Mouse (Mus musculus): ENCODE results near the gene Errfi1.
"Not testable (repeated sequence)": the region's sequence is repeated elsewhere in the genome, so short reads cannot be mapped to it uniquely, and the experiment has no call there.

Errfi1 gene

DNA sequence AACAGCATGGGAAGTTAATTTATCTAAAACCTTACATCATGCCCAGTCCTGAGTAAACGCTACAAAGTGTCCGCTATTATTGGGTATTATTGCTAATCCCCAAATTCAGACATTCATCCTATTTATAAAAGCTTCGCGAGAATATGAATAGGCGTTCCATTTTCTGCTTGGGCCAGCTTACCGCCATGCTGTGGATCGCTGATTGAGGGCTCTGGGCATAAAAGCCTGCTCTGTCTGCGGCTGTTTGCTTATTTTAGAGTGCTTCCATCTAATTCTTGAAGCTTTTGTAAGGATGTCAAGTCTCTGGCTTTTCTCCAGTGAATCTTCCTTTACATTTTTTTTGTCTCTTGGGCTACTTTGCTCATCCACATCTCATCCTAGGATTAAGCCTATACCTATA lies 7.4 kb upstream of the Errfi1 start:
- no peak for DNase-seq (ENCODE audit: extremely low read depth, low read depth, low spot score)

DNA sequence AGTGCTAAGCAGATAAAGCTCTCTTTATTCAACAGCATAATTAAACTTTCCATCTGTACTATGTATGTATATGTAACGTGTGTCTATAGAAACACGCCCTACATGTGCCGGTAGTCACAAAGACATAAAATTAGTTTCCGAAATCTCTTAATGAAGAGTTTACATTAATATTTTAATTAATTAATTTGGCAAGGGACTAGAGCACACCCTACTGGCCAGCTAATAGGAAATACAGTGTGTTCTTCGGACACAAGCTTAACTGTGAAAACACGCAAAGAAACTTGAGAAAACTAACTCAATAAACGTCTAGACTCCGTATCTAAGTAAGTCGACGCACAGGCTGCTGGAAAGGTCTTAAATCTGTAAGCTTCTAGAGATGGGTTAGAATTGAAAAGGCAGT lies 3.8 kb upstream of the Errfi1 start:
- no peak for DNase-seq (ENCODE audit: extremely low read depth, low read depth, low spot score)

DNA sequence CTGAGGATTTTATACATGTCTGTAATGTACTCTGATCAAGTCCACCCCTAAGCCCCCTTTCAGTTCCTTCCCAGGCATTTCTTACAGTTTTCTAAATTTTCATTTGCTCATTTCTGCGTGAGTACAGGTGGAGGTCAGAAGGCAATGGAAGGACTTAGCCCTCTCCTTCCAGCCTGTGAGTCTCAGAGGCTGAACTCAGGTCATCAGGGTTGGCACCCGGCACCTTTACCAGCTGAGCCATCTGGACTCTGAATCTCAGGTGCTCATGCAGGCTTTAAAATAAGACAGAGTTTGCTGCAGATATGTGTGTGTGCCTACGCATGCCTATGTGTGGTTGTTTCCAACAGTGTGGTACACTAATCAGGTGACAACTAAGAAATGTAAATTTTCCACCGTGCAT lies 2.8 kb upstream of the Errfi1 start:
- DNase-seq (ENCODE audit: extremely low read depth, low read depth, low spot score): no peak

DNA sequence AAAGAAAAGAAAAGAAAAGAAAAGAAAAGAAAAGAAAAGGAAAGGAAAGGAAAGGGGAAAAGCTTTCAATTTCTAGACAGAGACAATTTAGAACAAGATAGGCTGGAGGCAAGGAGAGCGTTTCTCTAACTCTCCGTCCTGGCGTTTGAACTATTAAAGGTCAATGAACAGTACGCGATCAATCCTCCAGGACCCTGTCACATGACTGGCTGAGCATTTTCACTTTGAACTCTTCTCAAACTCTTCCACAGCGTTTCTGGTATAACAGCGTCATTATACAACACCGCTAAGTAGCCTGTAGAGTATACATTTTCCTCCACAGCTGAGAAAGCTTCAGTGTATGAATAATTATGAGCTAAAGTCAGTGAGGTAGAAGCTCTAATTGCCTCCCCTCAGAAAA lies 1.7 kb upstream of the Errfi1 start:
- no peak for DNase-seq (ENCODE audit: extremely low read depth, low read depth, low spot score)

DNA sequence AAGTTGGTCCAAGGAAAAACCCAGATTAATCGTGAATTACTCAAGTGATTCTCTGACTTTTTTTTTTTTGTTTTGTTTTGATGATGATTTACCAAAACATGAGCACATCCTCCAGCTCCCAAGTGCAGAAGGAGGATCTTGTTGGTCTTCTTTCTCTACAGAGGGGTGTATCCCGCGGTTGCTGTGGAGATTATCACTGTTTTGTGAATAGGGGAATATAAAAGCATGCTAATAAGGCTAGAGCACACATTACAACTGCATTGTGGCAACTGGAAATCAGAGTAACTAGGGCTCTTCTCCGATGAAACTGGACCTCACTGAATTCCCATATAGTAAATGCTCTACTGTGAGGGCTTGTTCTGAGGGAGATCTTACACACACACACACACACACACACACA lies 1.2 kb upstream of the Errfi1 start:
- DNase-seq (ENCODE audit: extremely low read depth, low read depth, low spot score): no peak

- no peak for DNase-seq (ENCODE audit: extremely low read depth, low read depth, low spot score)
Observed at GRCm38 (mm10) chr4:150854839-150855246, 1.1 kb downstream of the Errfi1 start.

- DNase-seq (ENCODE audit: extremely low read depth, low read depth, low spot score): no peak
Observed at GRCm38 (mm10) chr4:150855346-150855745, 1.6 kb downstream of the Errfi1 start.

DNA sequence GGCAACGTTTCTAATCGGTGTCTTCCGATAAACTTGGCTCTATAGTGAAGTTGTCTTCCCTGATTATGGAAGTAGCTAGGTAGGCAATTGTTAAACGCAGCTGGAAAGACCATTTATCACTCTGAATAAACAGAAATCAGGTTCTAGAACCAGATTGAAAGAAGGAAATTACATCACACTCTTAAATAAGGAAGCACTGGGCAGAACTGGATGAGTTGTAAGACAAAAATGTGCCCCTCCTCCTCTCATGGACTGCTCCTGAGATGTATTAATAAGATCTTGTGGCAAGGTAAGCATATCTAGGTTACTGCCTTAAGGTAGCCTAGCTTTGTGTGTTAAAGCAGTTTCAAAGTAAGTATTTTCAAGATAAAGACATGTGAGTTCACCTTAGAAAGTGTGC lies 6.8 kb downstream of the Errfi1 start:
- no peak for DNase-seq (ENCODE audit: extremely low read depth, low read depth, low spot score)

DNA sequence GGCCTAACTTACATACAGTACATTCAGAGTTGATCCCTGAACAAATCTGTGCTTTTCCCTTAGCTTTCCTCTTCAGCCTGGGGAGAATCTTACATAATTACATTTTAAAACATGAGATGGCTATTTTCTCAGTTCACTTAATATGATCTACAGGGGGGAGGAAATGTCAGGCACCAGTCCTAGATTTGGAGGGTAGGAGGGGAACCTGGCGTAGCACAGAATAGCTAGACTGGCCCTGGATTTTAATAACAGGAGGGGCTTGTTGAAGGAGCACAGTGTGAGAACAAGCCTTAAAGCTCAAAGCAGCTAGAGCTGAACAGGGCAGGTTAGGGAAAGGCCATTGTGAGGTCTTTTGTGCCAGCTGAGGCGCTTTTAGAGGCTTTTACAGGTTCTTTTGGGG lies 7.4 kb downstream of the Errfi1 start:
- DNase-seq (ENCODE audit: extremely low read depth, low read depth, low spot score): no peak

DNA sequence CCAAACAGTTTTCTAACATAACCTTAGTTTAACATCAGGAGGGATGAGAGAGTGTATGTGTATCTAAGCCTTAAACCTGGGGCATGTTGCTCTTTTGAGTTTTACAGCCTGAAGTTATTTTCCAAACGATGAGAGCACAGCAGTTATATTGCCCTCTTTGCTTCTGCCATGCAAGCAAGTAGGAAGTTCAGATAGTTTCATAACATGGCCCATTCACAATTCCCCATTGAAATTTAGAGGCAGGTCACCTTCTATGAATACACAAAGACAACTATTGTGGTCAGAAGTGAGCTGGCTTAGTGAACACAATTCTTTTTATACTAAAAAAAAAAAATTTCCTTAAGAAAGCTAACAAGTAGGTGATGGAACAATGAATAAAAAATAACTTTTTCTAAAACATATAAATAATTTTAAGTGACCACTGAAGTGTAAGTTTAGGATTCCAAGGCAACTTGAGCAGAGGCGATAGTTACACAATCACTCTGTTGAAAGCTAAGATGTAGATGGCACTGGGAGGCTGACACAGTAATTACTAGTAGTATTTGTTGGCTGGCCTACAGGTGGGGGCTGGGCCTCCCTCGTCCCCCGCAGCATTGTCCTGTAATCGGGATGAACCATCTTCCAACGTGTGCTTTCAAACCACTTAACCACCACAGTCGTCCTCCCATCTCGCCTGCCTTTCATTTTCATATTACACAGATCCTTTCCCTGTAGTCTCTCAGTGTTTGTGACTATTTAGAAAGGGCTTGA lies 9.1 kb downstream of the Errfi1 start:
- no peak for DNase-seq (ENCODE audit: extremely low read depth, low read depth, low spot score)

DNA sequence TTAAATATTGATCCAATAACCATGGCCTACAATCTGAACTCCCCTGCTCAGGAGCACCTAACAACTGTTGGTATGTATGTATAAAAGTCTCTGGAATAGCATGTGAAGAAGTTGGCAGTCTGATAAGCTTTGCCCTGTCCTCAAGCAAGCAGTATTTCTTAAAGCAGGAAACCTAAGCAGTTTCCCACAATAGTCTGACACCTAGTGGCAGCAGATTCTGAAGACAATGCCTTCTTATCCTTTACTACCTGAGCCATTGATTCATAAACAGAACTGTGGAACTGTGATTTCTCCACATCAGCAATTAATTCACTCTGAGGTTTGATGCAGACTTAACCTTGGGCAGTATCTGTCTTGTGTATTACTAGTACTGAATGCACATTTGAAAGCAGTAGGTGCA lies 11.7 kb downstream of the Errfi1 start:
- DNase-seq (ENCODE audit: extremely low read depth, low read depth, low spot score): no peak

- no peak for DNase-seq (ENCODE audit: extremely low read depth, low read depth, low spot score)
Observed at GRCm38 (mm10) chr4:150866069-150866468, 12.3 kb downstream of the Errfi1 start.

- no peak for DNase-seq (ENCODE audit: extremely low read depth, low read depth, low spot score)
Observed at GRCm38 (mm10) chr4:150866494-150866893, 12.8 kb downstream of the Errfi1 start.

DNA sequence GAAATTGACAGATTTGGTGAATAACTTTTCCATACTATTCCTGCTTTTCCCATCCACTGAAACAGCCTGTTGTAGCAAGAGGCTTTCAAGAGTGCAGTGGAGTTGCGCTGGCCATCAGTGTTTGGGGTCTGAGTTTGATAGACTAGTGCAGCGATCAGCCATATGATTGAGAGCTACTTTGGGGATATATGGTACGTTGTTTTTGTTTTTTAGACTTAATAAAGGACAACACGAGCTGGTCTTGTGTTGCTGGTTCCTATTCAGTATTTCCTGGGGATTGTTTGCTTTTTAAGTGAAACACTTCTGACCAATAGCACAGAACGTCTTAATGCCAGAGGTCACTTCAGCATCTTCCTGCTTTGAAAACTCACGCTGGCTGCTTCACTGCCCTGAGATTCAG lies 14.4 kb downstream of the Errfi1 start:
- DNase-seq (ENCODE audit: extremely low read depth, low read depth, low spot score): no peak

DNA sequence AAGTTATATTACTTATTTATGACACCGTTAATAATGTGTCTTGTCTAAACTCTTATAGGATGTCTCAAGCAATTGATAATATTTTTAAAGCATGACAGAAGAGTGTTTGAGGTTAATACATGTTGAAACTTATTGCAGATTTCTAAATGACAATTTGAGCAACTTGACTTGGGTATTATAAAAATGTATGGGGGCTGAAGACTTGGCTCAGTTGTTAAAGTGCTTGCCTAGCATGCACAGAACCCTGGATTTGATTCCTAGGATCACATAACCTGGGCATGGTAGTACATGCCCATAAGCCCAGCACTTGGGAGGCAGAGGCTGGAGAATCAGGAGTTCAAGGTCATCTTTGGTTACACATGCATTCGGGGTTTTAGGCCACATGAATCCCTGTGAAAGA lies 15.1 kb downstream of the Errfi1 start:
- peak; percentile 92 for DNase-seq (ENCODE audit: extremely low read depth, low read depth, low spot score)

DNA sequence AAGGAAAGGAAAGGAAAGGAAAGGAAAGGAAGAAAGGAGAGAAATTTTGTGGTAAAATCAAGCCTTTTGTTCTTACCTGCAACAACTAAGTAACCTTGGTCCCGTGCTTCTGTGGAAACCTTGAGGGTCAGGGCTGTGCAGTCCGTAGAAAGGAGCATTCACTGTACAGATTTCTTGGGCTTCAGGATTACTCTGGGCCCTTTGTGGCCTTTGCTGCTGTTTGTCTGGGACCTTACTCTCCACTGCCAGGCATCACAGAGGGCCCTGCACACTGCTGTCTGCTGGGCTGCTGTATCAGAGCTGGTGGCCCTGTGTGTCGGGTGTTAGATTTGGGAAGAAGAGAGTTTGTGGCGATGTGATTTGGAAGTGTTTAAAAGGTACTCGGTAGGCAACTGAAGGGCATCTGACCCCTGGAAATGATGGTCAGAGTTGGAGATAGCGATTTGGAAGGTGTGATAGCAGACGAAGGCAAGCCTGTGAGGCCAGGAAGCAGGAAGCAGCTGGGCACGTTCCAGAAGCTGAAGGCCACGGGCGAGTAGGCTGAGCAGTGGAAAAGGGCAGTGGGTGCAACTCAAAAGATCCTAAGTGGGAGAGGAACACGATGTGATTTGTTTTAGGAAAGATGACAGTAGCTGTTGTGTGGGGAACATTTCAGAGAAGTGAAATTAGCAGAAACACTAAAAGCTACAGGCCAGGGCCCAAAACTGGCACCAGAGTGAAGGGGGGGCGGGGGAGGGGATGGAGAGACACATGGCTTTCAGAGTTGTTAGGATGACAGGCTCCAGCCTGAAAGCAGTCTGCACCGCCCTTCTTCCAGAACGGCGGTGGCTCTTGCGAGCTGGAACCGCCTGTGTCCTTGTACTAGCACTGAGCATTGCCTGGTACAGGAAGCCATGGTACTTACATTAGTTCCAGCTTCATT lies 15.8 kb downstream of the Errfi1 start:
- DNase-seq (ENCODE audit: extremely low read depth, low read depth, low spot score): no peak

- DNase-seq (ENCODE audit: extremely low read depth, low read depth, low spot score): no peak
Observed at GRCm38 (mm10) chr4:150870963-150871391, 17.3 kb downstream of the Errfi1 start.

DNA sequence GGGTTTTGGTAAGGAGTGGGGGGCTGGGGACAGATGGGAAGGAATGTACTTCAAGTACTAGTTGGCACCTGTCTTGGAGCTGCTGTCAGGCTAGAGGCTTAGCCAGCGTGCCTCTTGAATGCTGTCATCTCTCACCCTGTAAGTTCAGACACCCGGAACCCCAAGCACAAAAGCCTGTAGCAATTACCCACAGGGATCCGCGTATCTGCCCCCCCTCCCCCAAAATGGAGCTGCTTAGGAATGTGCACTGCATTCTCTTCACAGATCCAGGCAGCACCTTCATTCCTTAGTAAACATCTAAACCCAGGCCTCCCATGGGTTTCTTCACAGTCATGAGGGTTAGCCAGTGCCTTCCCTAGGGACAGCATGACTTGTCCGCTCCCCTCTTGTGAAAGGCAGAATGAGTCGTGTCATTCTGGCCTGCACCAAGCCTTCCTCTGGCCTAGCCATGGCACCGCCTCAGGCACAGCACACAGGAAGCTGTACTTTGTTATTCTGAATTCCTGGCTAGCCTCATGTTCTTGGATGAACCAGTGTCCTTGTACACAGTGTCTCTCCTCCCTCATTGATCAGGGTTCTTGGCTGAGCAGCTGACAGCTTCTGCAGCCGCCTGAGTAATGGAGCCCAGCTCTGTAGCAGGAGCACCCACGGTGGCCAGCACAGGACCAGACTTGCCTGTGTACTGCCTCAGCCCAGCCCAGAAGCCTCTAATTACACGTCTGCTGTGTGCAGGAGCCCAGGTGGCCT lies 17.8 kb downstream of the Errfi1 start:
- peak; percentile 99 for DNase-seq (ENCODE audit: extremely low read depth, low read depth, low spot score)

GRCm38 (mm10) chr4:150872139-150872651 lies 18.5 kb downstream of the Errfi1 start:
- DNase-seq (ENCODE audit: extremely low read depth, low read depth, low spot score): no peak

- DNase-seq (ENCODE audit: extremely low read depth, low read depth, low spot score): no peak
Observed at GRCm38 (mm10) chr4:150872681-150873080, 19.0 kb downstream of the Errfi1 start.

DNA sequence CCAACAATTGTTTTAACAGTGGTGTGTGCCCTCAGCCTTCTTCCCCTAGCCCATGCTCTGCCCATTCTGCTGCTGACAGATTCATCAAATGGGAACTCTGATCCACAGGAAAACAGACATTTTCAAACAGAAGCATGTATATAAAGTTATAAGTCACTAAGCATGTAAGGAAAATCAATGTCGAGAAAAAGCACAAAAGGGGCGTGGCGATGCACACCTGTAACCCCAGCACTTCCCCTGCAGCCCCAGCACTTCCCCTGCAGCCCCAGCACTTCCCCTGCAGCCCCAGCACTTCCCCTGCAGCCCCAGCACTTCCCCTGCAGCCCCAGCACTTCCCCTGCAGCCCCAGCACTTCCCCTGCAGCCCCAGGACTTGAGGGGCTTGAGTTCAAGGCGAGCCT lies 20.7 kb downstream of the Errfi1 start:
- DNase-seq (ENCODE audit: extremely low read depth, low read depth, low spot score): not testable (repeated sequence)
